Mouse (Mus musculus): ENCODE data around the gene Gsk3a.

DNA sequence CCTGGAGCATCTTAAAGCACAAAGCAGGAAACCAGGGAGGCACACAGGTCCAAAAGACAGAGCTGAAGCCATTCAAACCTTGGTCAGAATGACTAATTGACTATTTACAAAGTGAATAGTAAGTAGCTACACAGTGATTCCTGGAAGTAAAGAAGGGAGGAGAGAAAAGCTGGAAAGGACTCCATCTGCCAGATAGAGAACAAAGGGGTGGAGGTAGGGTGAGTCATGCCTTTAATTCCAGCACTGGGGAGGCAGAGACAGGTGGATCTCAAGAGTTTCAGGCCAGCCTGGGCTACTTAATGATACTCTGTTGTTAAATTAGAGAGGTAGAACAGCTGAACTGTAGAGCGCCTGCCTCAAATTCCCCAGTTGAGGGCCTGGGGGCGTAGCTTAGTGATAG, 23.5 kb downstream of the Gsk3a start:
- TF ChIP-seq CTCF (IDR thresholded peaks at IDR 0.05; ENCODE audit: borderline replicate concordance, insufficient read depth, low read depth, low read length) (no peak), POLR2A (IDR thresholded peaks at IDR 0.05; ENCODE audit: borderline replicate concordance, insufficient read depth, low read length) (no peak)
